Mouse (Mus musculus) neural tube, embryonic 14.5 days (tissue): Measurements from ENCODE around the gene St5. TPM values are rescaled to one million over a fixed set of nuclear protein-coding genes. Genes with fewer than 3 reads are reported as not detected.

Experiments used
- ATAC-seq: fragments of 200-750 bp; cut with Nextera tagmentation; 2 replicates; pipeline ENCODE4 v1.8.0; 2017; ENCODE audit warnings: low read depth, mild to moderate bottlenecking, moderate TSS enrichment, moderate library complexity
- H3K27ac ChIP-seq: fragments of 300-500 bp; sonication (generic); 2 replicates; pipeline ENCODE4 v1.5.1; 2014; ENCODE audit warnings: low read depth, mild to moderate bottlenecking, control low read depth, low read length, moderate library complexity, mixed read lengths
- H3K27me3 ChIP-seq: fragments of 300-500 bp; sonication (generic); 2 replicates; pipeline ENCODE4 v1.6.1; 2014; ENCODE audit warnings: low read length; ENCODE audit not compliant: control insufficient read depth, insufficient read depth
- H3K36me3 ChIP-seq: fragments of 300-500 bp; sonication (generic); 2 replicates; pipeline ENCODE4 v1.6.1; 2014; ENCODE audit warnings: low read length, mixed read lengths; ENCODE audit not compliant: control insufficient read depth, insufficient read depth
- H3K4me1 ChIP-seq: fragments of 300-500 bp; sonication (generic); 2 replicates; pipeline ENCODE4 v1.6.1; 2014; ENCODE audit warnings: low read length; ENCODE audit not compliant: control insufficient read depth, insufficient read depth
- H3K4me2 ChIP-seq: fragments of 300-500 bp; sonication (generic); 2 replicates; pipeline ENCODE4 v1.6.1; 2014; ENCODE audit warnings: mild to moderate bottlenecking, low read depth, low read length, control low read depth
- H3K4me3 ChIP-seq: fragments of 300-500 bp; sonication (generic); 2 replicates; pipeline ENCODE4 v1.5.1; 2014; ENCODE audit warnings: low read depth, low read length, control low read depth, mixed read lengths
- H3K9ac ChIP-seq: fragments of 300-500 bp; sonication (generic); replicated peaks from 2 replicates; pipeline ENCODE4 v1.6.1; 2014; ENCODE audit warnings: low read depth, mild to moderate bottlenecking, control low read depth, low read length, mixed read lengths
- H3K9me3 ChIP-seq: fragments of 300-500 bp; sonication (generic); 2 replicates; pipeline ENCODE4 v1.6.1; 2016; ENCODE audit warnings: low read length; ENCODE audit not compliant: control insufficient read depth
- WGBS: fragments of 180-500 bp; shearing (Covaris S2); extraction: QIAGEN DNeasy Blood & Tissue Kit; methylation state at CpG from one replicate; pipeline ENCODE4 v1.1.7; 2014; 5-methylcytosine and 5-hydroxymethylcytosine counted together
- polyA plus RNA-seq: library from polyadenylated mRNA; unstranded; fragments of >200 nt; fragmentation: Nextera tagmentation; extraction: Ambion mirVana; gene quantifications from 2 replicates; pipeline ENCODE4 v1.2.1, GENCODE M21; 2014

St5 gene
- polyA plus RNA-seq, 1 experiment from 2014 or later: 18.7 TPM

DNA sequence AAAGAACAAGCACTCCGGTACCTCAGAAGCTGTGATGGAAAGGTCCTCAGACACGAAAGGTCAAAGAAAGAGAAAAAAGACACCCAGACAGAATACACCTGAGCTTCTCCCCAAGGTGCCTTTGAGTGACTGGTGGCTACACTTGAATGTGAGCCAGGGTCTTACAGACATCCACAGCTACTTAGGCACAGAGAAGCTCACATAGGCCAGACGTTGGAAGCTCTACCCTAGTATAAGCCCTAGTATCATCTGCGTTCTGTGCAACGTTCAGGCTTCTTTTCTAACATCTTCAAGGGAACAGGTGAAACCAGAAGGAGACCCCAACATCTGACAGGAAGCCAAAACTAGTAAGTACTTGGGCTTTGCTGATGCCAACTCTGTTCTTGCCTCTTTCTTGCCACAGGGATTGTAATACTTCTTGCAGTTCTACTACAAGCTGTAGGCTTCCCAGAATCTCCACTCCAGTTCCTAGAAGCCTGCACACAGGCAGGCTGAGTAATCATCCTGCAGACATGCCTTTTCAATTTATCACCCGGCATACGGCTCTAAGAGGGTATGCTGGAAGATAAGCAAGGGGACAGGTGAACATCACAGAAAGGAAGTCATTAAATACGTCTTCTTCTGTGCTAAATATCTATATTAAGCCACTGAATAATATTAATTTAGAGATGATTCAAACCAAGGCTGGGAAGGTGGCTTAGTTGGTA, 67.2 kb downstream of the St5 start:
- Histone ChIP-seq H3K9ac (no peak overlapping the region), H3K27me3 (no peaks in the 10 kb centered on the region), H3K36me3 (no peaks in the 10 kb centered on the region), H3K4me2 (no peak overlapping the region), H3K9me3 (no peaks in the 10 kb centered on the region), H3K4me3 (no peak overlapping the region), H3K27ac (no peak overlapping the region), H3K4me1 (no peaks in the 10 kb centered on the region)
- ATAC-seq: no peak
- WGBS: 94% methylated on average over 8 of the region's 8 CpGs

DNA sequence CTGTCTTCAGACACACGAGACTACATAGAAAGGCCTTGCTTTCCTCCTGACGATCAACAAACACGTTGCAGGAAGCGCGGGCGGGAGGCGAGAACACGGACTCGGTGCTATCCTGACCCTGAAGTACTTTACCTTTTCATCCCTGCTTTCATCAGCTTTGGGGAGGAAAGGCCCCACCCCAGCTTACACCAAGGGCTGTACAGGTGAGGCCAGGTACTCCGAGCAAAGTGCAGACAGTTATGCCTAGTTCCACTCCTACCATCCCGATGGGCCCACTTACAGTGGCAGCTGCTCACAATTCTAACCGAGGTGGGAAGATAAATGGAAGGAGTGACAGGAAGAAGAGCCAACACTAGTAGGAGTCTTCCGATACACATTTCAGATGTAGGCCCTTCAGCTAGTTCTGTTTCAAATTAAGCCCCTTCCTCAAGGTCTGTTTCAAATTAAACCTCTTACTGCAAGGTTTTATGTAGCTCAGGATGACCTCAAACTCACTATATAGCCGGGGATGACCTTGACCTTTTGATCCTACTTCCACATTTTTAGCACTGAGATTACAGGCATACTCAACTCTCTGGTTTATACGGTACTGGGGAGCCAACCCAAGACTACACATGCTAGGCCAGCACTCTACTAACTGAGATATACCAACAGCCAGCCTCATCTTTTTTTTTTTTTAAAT, 69.9 kb downstream of the St5 start:
- Histone ChIP-seq H3K9ac (no peak overlapping the region), H3K36me3 (no peaks in the 10 kb centered on the region), H3K4me3 (no peak overlapping the region), H3K9me3 (no peaks in the 10 kb centered on the region), H3K27ac (no peak overlapping the region), H3K27me3 (no peaks in the 10 kb centered on the region), H3K4me2 (no peak overlapping the region), H3K4me1 (no peaks in the 10 kb centered on the region)
- no peak for ATAC-seq
- WGBS: 88% methylated on average over 15 of the region's 15 CpGs

- 74% methylated on average over 6 of the region's 6 CpGs for WGBS
- Histone ChIP-seq H3K4me1 (no peaks in the 10 kb centered on the region), H3K4me2 (no peak overlapping the region), H3K36me3 (no peaks in the 10 kb centered on the region), H3K27me3 (no peaks in the 10 kb centered on the region), H3K9ac (no peak overlapping the region), H3K27ac (no peak overlapping the region), H3K9me3 (no peaks in the 10 kb centered on the region), H3K4me3 (no peak overlapping the region)
- no peak for ATAC-seq
Measured at GRCm38 (mm10) chr7:109631330-109631729, 72.1 kb downstream of the St5 start.

DNA sequence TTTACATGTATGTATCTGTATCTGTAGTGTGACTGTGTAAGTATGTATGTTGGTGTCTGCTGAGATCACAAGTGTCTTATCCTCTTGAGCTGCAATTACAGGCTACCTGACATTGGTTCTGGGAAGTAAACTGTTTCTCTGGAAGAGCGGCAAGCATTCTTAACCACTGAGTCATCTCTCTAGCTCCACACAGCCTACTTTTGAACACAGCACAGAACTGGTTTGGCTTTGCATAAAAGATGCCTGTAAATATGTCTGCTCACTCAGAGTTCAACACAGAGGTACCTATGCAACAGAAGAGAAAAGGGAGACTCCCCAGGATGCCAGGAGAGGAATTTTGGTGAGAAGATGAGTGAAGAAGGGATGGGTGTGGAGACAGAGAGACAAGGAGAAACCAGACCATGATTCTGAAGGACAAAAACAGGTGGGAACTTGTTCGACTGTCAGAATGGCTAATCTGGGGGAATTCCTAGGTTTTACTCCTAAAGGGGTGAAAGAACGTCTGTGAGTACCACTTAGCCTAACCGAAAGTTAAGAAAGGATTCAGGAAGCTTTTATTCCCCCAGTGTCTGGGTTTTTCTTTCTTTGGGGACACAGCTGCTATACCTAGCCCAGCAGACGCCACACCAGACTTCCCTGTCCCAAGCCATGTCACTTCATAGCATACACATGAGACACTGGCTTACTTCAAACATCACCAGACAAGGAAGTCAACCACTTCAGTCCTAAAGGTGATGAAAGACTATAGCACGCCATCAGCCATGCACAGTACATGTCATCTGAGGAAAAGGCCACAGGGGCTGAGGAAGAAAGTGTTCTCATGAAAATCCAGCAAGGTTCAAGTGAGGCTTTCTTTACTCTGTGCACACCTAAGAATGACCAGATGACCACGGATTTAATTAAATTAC, 73.3 kb downstream of the St5 start:
- no peak overlapping the region for H3K27ac ChIP-seq
- no peaks in the 10 kb centered on the region for H3K36me3 ChIP-seq
- no peak for ATAC-seq
- H3K4me2 ChIP-seq: no peak overlapping the region
- 85% methylated on average over 7 of the region's 7 CpGs for WGBS
- no peak overlapping the region for H3K4me3 ChIP-seq
- no peak overlapping the region for H3K9ac ChIP-seq
- H3K9me3 ChIP-seq: no peaks in the 10 kb centered on the region
- no peaks in the 10 kb centered on the region for H3K27me3 ChIP-seq
- H3K4me1 ChIP-seq: no peaks in the 10 kb centered on the region

- no peak for ATAC-seq
- no peak overlapping the region for H3K4me2 ChIP-seq
- no peaks in the 10 kb centered on the region for H3K27me3 ChIP-seq
- no peaks in the 10 kb centered on the region for H3K4me1 ChIP-seq
- no peaks in the 10 kb centered on the region for H3K36me3 ChIP-seq
- H3K9ac ChIP-seq: no peak overlapping the region
- H3K27ac ChIP-seq: no peak overlapping the region
- 66% methylated on average over 9 of the region's 9 CpGs for WGBS
- H3K9me3 ChIP-seq: no peaks in the 10 kb centered on the region
- no peak overlapping the region for H3K4me3 ChIP-seq
Measured at GRCm38 (mm10) chr7:109628935-109629609, 74.3 kb downstream of the St5 start.

GRCm38 (mm10) chr7:109627851-109628250, 75.6 kb downstream of the St5 start:
- 100% methylated on average over 2 of the region's 2 CpGs for WGBS
- Histone ChIP-seq H3K9me3 (no peaks in the 10 kb centered on the region), H3K9ac (no peak overlapping the region), H3K4me2 (no peak overlapping the region), H3K4me1 (no peaks in the 10 kb centered on the region), H3K27ac (no peak overlapping the region), H3K36me3 (no peaks in the 10 kb centered on the region), H3K4me3 (no peak overlapping the region), H3K27me3 (no peaks in the 10 kb centered on the region)
- no peak for ATAC-seq

- H3K4me1 ChIP-seq: no peaks in the 10 kb centered on the region; the same call in 1 of the 2 replicates
- H3K9me3 ChIP-seq: no peaks in the 10 kb centered on the region
- 92% methylated on average over 9 of the region's 9 CpGs for WGBS
- H3K27ac ChIP-seq: no peak overlapping the region
- no peak overlapping the region for H3K9ac ChIP-seq
- no peak overlapping the region for H3K4me2 ChIP-seq
- no peaks in the 10 kb centered on the region for H3K36me3 ChIP-seq
- ATAC-seq: no peak
- no peaks in the 10 kb centered on the region for H3K27me3 ChIP-seq
- H3K4me3 ChIP-seq: no peak overlapping the region
Measured at GRCm38 (mm10) chr7:109622234-109622838, 81.1 kb downstream of the St5 start.

DNA sequence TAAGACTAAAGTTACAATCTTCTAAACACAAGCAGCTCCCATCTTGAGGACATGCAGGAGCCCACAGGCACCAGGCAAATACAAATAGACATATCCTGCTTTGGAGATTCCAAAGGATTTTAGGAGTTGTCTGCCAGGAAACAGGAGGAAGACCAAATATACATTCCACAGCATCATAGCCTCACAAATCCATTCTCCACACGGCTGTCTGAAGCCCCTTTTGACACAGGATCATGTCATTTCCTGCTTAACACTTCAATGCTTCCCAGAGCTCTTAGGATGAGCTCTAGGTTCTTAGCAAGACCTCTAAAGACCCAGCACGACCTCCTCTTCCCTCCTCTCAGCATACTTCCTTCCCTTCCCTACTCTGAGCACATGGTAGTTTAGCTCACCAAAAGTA, 82.4 kb downstream of the St5 start:
- H3K27ac ChIP-seq: no peak overlapping the region
- no peak for ATAC-seq
- 64% methylated on average over 2 of the region's 2 CpGs for WGBS
- peaks cover 10% of the 10 kb centered on the region; the same call in 1 of the 2 replicates for H3K4me1 ChIP-seq
- H3K27me3 ChIP-seq: no peaks in the 10 kb centered on the region
- H3K9me3 ChIP-seq: no peaks in the 10 kb centered on the region
- no peak overlapping the region for H3K4me3 ChIP-seq
- no peak overlapping the region for H3K9ac ChIP-seq
- H3K4me2 ChIP-seq: no peak overlapping the region
- H3K36me3 ChIP-seq: no peaks in the 10 kb centered on the region
